Mouse (Mus musculus) myocyte (in vitro differentiated cells): Measurements from ENCODE around the gene Ngp.

Source experiments
- CEBPB ChIP-seq: IDR thresholded peaks from 2 replicates; pipeline ENCODE4 v1.6.1; 2011; ENCODE audit warnings: mild to moderate bottlenecking, moderate library complexity; ENCODE audit not compliant: poor library complexity, insufficient read depth, severe bottlenecking
- E2F4 ChIP-seq: IDR thresholded peaks from one replicate; pipeline ENCODE4 v1.6.1; 2011; ENCODE audit warnings: mild to moderate bottlenecking, control low read depth, moderate library complexity; ENCODE audit not compliant: insufficient read depth
- MAX ChIP-seq: IDR thresholded peaks from one replicate; pipeline ENCODE4 v1.6.1; 2011; ENCODE audit warnings: low read depth, mild to moderate bottlenecking, control low read depth
- MYOD1 ChIP-seq, 3 experiments: IDR thresholded peaks; one replicate each; pipeline ENCODE4 v1.6.1; 2011; ENCODE audit warnings: control low read depth in 2 of 3, low read depth in 2 of 3, mild to moderate bottlenecking in 2 of 3, moderate library complexity in 1 of 3; ENCODE audit not compliant: insufficient read length in 2 of 3, control insufficient read depth in 1 of 3
- MYOG ChIP-seq, 3 experiments: IDR thresholded peaks; one replicate each; pipeline ENCODE4 v1.6.1; 2011; ENCODE audit warnings: control low read depth in 2 of 3, low read depth in 2 of 3, mild to moderate bottlenecking in 2 of 3; ENCODE audit not compliant: insufficient read length in 2 of 3, control insufficient read depth in 1 of 3, insufficient read depth in 1 of 3
- POLR2A ChIP-seq: IDR thresholded peaks from one replicate; pipeline ENCODE4 v1.6.1; 2011; ENCODE audit warnings: low read depth, mild to moderate bottlenecking, control low read depth, moderate library complexity; ENCODE audit not compliant: insufficient read length
- POLR2AphosphoS2 ChIP-seq: IDR thresholded peaks from one replicate; pipeline ENCODE4 v1.6.1; 2011; ENCODE audit warnings: low read depth, control low read depth; ENCODE audit not compliant: insufficient read length
- REST ChIP-seq: IDR thresholded peaks from one replicate; pipeline ENCODE4 v1.6.1; 2011; ENCODE audit warnings: mild to moderate bottlenecking, control low read depth, moderate library complexity; ENCODE audit not compliant: insufficient read depth, insufficient read length
- TCF12 ChIP-seq: IDR thresholded peaks from one replicate; pipeline ENCODE4 v1.6.1; 2011; ENCODE audit warnings: mild to moderate bottlenecking, control low read depth; ENCODE audit not compliant: poor library complexity, insufficient read depth, severe bottlenecking
- USF1 ChIP-seq: IDR thresholded peaks from one replicate; pipeline ENCODE4 v1.6.1; 2011; ENCODE audit warnings: low read depth, mild to moderate bottlenecking, control low read depth, moderate library complexity

DNA sequence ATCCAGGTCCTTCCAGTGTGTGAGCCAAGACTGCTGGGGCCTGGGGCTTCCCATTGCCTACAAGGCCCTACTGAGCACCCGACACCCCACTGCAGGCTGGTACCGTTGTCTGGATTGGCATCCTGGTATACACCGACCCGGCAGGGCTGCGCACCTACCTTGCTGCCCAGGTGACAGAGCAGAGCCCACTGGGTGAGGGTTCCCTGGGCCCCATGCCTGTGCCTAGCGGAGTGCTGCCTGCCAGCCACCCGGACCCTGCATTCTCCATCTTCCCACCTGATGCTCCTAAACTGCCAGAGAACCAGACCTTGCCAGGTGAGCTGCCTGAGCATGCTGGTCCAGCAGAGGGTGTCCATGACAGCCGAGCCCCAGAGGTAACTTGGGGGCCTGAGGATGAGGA is 40.2 kb upstream of the Ngp start:
- no peak for TF ChIP-seq POLR2A
- TF ChIP-seq POLR2AphosphoS2, result no peak
- no peak for TF ChIP-seq E2F4
- TF ChIP-seq CEBPB, result no peak
- TF ChIP-seq MAX, result no peak
- no peak for TF ChIP-seq REST
- no peak for TF ChIP-seq MYOD1 (IDR thresholded peaks at IDR 0.05; ENCODE audit: control insufficient read depth in 1 of 3, insufficient read length in 2 of 3, low read depth in 2 of 3)
- no peak for TF ChIP-seq USF1
- no peak for TF ChIP-seq TCF12
- TF ChIP-seq MYOG (IDR thresholded peaks at IDR 0.05; ENCODE audit: control insufficient read depth in 1 of 3, insufficient read depth in 1 of 3, insufficient read length in 2 of 3, low read depth in 2 of 3), result no peak
